Mouse (Mus musculus) adipocyte (in vitro differentiated cells): ENCODE measurements around the gene Aym1.
"Not testable (repeated sequence)": the region's sequence is repeated elsewhere in the genome, so short reads cannot be mapped to it uniquely, and the experiment has no call there.

ENCODE experiments used
- DNase-seq: peaks from one replicate; pipeline ENCODE4 v3.0.0-alpha.2; 2016; ENCODE audit warnings: low spot score

Gene Aym1

DNA sequence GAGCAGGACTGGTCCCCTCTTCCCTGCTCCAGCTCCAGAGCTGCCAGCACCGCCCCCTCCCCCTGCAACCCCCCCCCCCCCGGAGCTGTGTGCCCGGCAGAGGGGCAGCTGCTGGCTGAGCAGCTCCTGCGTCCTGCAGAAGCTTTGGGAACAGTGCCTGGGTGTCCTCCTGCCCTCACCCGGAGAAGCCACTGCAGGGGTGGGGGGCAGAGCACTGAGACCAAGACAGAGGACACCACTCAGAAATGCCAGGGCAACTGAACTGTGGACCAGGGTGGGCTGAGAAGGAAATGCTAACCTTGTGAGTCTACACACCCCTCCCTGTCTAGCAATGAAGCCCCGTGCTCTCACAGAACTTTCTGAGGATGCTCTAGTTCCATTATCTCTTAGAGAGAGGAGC, at the start of gene Aym1:
Gene Aym1 (plus strand): TSS at position 109 of the 400 bp plus-strand sequence.
- no peak for DNase-seq

DNA sequence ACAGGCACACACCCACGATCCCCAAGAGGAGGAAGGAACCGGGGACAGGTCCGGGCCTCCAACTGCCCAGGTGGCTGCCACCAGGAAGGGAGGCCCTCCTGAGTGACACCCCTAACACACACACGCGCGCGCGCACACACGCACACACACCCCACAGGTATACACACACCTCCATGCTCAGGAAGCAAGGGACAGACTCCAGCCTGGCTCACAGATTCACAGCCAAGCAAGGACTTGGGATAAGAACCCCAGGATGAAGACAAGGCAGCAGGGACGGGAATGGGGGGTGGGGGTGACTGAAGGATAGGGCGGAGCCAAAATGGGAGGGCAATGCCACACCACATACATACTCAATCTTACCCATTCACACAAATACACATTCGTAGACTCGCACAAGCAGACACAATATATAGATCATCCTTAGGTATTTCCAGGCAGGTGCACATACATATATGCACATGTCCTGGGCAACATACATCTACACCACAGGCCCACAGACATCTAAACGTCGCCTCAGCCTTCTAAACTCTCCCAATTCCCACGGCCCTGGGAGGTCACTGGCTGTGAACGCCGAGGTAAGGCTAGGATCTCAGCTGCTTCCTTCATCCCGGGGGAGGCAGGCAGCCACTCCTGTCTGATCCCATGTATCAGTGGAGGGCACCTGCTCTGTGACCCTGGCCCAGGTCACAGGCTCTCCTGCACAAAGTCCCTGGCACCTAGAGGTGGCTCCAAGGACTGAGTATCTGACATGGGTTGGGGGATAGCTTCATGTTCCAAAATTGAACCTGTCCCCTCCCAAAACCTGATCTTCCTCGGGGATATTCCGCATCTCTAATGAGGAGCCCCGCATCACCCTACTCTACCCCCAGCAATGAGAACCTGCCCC, 47.4 kb upstream of the Aym1 start:
- no peak for DNase-seq

DNA sequence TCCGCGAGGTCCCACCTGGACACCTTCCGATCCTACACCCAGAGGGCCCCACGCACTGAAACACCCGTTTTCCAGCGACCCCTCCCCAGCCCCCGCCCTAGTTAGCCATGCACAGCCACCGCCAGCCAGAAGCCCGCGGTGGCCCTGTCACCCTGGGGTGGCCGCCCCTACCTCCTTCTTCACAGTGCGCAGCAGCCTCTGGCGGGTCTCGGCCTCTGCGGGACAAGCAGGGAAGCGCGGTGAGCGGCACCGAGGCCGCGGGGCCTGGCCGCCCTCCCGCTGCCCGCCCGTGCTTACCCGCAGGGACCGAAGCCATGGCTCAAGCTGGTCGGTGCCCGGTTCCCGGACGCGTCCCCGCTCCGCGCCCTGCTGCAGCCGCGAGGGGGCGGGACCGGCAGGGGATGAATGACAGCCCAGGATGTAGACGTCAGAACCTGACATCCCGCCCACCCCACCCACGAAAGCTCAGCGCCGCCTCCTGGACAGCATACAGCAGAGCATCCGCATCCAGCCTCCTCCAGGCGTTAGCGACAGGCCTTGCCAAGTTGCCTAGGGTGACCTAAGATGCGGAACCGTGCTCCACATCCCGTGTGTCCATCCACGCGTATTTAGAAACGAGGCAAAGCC, 46.6 kb upstream of the Aym1 start, which contains the start of gene Sgsm1:
Gene Sgsm1 (minus strand): TSS at position 410 of the 627 bp plus-strand sequence.
- no peak for DNase-seq

DNA sequence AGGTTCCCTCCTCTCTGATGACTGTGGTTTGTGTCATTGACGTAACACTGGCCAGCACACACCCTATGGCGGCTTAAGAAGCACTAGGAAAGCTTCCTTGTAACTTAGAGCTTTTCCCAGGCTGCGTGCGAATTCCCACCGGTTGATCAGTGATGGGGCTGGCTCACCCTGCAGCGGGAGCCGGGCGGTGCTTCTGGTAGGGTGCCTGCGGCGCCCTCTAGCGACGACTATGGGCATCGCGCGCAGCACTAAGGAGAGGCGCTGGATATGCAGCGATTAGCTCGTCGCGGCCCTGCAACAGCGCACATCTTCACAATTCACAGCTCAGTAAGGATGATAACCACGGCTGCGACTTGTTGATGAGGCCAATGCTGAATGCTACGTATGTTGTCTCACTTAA, 43.1 kb upstream of the Aym1 start:
- no peak for DNase-seq

DNA sequence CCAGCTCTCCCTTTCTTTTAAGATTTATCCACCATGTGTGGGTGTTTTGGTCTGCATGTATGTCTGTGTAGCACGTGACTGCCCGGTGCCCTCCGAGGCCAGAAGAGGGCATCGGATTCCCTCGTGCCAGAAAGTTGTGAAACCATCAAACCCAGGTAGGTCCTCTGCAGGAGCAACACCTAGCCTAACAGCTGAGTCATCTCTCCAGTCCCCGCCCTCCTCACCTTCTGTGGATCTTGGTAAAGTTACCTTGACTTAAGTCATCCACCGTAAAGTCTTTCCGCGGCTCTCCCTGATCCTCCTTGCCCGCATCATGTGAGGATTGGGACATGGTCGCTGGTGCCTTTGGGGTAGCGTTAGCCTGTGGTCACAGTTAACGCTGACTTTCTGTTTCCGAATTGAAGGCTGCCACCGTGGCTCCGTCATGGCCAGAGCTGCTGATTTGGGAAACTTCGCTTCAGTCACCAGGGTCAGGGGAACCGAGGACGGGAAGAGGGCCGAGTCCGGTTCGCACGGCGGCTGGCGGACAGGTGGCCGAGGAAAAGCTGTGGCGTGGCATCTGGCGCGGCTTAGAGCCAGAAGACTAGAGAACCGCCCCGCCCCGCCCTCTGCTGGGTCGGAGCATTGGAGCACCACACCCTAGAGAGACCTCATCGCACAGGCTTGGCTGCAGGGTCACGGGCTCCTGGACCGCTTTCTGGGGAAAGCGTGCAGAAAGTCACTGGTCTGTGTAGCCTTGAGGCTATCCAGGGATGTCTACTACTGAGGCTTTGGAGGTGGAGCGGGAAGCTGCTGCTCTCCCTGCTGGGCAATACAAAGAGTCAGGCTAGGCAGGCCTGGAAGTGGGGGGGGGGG, 33.1 kb upstream of the Aym1 start:
- DNase-seq, result no peak

DNA sequence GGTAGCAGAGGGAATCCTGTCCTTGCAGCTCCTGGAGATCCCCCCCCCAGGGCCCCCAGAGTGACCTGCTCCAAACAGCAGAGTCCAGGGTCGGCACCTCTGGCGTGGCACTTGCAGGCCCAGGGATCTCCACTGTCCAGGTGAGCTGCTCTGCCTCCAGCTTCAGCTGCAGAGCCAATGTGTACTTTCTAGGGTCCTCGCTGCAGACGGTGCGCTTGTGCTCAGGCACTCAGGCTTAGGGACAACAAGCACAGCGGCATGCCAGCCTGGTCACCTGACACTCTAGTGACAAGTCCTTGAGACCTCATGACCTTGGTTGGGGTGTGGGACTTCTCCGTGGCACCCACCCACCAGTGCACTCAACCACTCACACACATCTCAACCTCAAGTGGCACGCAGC, 27.6 kb upstream of the Aym1 start:
- DNase-seq, result no peak

DNA sequence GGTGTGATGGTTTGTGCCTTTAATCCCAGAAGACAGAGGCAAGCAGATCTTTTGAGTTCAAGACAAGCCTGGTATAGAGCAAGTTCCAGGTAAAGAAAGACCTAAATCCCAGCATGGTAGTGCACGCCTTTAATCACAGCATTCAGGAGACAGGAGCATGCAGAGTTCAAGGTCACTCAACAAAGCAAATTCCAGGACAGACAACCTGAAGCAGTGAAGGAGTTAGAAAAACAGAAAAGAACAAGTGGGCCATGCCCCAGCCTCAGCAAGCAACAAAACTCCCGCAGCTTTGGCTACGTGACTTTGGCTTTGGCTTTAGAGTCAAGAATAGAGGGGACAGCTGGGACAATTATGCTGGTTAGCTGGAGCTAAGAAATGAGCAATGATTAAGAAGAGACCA, 26.9 kb upstream of the Aym1 start:
- DNase-seq, result no peak

DNA sequence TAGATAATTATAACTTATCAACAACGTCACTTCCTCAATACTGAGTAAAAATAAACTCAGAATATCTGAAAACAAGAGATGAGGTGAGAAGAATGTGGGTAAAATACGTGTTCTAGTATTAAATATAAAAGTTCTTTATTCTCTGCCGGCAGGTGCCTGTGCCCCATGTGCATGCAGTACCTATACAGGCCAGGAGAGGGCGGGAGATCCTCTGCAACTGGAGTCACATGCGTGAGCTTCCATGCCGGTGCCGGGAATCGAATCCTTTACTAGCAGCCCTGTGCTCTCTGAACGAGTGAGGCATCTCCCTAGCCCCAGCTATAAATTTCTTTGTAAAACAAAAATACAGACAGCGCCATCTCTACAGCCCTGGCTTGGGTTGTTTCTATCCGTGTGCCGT, 24.9 kb upstream of the Aym1 start:
- no peak for DNase-seq

DNA sequence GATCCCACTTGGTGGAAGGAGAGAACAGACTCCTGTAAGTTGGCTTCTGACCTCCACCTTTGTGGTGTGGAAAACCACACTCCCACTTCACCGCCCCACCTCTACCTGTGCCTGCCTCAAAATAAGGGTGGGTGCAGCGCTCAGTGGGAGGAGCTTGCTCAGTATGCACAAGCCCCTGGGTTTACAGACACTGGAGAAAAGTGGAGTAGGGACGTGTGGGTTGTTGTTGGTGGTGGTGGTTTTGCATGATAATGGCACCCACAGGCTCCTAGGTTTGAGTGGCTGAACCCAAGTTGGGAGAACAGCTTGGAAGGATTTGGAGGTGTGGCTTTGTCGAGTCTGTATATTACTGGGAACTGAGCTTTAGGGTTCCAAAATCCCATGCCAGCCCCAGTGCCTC, 24.2 kb upstream of the Aym1 start:
- no peak for DNase-seq

DNA sequence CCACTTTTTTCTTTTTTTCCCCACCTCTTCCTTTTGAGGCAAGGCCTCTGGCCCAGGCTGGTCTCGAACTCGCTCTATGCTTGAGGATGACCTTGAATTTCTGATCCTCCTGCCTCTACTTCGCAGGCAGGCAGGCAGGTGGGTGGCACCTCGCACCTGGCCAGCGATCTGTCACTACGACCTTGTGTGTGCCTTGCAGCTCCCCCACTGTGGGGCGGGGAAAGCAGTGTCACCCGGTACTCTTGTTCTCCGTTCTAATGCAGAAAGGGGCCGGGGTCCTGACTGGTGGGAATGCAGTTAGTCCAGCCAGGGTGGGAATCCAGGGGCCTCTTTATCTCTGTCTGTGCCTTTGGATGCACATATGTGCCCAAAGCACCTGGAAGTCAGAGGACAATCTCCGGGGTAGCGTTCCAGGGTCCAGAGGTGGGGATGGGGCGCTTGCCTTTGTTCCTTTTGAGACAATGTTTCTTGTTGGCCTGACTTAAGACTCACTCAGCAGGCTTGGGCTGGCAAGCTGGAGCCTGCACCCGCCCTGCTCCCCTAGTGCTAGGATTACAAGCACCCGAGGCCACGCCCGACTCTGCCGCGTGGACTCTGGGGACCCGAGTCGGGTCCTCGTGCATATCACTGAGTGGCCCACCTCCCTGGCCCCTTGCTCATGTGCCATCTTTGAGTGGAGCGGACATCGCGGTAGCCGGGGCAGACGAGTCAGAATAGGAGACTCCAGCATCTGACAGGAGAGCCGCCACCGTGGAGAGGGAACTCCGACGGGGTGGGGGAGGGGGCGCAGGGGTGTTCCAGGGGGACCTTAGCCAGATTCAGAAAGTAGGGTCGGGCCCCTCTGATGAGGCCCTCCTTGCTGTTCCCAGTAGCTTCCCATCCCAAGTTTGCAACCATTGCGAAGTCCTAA, 22.2 kb upstream of the Aym1 start:
- DNase-seq, result no peak

DNA sequence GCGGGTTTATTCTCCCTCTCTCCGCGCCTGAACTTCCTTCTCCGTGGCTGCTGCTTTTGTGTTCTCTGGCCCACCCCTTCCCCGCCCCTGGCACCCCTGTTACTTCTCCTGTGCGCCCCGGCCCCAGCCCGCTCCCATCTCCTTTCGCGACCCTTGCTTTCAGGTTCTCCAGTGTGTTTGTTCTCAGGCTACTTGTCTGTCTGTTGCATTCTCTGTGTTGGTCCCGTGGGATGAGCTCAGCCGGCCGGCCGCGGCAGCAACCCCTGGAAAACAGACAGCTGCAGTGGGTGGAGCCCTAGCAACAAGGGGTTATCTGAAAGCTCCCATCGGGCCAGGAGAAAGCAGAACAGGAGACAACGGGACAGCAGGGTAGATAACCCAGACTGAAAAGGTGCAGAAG, 21.4 kb upstream of the Aym1 start:
- no peak for DNase-seq

DNA sequence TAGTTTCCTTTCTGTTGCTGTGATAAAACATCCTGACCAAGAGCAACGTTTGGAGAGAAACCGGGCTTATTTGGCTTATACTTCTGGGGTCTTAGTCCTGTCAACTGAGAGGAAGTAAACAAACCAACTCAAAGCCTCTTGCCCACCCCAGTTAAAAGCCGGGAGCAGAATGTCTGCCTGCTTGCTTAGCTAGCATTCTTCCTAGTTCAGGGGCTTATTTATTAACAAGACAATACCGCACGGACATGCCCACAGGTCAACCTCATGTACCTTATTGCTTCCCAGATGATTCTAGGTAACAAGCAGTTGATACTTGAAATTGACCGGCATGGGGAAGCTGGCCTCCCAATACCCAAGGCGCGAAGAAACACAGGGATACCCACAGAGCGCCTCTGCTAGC, 20.8 kb upstream of the Aym1 start:
- DNase-seq, result no peak

DNA sequence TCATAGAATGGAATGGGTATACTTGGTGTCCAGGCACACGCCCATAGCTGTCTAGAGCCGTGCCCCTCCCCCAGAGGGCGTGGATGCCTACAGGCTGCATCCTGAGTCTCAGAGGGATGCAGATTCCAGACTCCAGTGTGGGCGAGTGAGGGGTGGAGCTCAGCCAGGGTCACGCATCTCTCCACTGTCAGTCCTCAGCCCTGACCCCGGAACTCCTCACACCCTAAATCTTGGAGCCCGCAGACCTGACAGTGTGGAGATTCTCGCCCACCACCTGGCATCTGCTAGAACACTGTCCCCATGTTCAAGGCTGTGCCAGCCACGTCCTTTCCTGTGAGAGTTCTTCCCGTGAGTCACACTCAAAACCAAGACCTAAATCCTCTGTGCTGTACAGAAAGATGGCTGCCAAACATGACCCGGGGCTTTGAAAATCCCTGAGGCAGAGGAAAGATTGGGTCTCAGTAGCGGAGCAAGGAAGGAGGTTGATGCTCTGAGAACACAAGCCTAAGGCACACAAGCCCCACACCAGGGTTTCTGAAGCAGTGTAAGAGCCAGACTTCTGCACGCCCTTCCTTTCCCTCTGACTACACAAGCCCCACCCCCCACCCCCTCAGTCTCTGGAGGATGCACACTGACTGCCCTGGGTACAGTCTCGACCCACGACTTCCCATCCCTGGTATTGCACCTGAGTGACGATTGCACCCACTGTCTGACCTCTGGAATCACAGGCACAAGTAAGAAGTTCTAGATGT, 12.3 kb upstream of the Aym1 start:
- DNase-seq, result no peak

DNA sequence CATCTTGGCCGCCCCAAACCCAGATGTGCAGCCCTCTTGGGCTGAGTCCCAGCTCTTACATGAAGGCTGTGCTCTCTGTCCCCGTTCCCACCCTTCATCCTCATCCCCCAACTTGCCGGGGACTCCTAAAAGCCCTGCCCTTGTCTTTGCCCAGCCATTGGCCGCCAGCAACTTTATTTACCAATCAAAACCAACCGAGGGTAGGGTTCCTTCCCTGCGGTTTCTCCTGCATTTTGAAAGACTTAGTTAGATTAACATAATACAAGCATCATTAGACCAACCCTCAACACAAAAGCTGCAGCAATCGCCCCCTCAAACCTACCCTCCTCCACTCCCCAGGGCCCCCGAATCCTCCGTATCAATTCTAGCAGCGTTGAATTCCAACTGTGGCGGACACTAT, 11.3 kb upstream of the Aym1 start:
- DNase-seq, result no peak

DNA sequence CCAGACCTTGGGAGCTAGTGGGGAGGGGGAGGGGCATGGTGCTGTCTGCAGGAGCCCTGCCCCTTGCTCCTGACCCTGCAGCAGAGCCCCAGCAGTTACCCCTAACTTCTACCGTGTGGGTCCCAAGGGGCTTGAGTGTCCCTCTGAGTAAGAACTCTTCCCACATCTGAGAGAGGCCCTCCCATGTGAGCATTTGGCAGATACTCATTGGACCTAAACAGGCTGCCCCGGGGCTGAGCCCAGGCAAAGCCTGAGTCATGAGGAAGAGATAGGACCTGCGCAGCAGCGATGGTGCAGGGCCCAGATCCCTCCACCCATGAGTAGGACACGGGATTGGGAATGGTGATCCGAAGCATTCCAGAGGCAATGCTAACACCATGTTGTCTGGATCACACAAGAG, 10.4 kb upstream of the Aym1 start:
- DNase-seq, result not testable (repeated sequence)

DNA sequence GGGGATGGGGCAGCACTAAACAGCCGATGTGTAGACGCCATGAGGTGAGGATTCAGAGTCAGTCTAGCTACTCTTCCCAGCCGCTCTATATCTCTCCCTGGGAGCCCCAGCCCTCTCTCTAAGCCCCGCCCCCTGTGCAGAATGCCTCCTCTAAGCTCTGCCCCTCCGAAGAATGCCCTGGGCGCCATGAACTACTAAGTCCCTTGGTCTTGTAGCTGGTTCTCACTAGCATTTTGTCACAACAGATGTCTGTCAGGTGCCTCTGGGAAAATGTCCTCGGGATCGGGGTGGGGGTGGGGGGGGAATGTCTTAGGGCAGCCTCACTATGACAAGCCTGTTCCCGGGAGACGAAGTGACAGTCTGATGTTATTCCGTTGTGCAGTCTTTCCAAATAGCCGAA, 9.5 kb upstream of the Aym1 start:
- no peak for DNase-seq

DNA sequence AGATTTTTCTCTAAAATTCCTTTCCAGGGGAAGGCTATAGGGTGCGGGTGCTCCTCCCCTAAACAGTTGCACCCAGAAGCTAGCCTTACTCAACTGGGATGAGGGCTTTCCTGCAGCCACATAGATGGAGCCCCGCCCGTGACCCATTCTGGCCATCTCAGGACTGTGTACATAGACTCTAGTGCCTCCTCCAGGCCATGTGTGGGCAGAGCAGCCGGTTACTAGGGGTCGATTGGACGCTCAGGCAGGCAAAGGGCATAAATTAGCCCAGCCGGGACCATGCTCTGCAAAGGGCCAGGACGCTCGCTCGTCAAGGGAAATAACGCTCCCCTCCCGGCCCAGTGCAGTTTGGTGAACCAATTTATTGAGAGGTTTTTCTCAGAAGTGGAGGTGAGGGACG, 8.5 kb upstream of the Aym1 start:
- no peak for DNase-seq

DNA sequence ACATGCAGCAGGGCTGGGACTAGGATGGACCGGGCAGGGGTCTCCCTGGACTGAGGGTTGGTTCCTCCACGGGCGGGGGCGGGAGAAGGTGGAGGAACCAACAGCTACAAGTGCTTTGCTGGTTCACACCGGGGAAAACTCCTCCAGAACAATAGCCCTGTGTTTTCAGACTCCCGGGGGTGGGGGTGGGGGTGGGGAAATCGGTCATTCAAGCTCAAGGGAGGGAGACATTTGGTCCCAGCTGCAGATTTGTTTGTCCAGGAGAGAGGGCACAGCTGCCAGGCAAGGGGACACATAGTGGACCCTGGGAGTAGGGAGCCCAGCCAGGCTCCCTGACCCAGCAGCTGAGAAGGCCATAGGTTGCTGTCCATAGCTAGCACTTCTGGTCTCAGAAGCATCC, 7.9 kb upstream of the Aym1 start:
- DNase-seq, result no peak

DNA sequence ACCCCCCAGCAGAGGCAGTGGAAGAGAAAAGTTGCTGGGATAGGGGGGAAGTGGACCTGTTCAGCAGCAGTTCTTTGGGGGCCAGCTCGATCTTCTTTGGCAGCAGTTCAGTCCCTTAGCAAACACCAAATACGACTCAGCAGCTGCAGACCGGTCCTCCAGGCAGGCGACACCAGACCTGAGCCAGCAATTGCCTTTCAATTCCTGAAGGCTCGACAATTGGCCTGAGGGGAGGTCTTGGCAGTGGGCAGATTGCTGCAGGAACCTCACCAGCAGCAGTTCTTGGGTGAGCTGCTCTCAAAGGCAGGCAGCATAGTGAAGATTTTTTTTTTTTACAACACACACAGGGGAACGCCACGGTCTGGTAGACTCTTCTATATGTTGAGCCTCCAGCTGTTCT, 7.3 kb upstream of the Aym1 start:
- DNase-seq, result no peak

DNA sequence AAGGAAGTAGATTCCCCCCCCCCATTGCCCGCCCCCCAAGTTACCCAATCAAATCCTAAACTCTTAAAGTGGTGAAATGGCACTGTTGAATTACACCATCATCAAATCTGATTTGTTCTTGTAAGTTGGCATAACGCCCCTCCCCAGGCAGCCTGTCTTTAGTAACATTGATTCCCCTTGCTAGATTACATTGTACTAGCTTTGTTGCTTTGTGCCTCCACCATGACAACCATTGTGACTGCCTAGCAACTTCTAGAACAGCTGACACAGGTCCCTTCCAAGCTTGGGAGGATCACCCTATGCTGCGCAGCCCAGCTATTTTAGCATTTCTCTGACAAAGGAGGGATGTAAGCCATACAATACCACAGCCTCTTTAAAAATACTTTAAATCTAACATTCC, 5.3 kb upstream of the Aym1 start:
- no peak for DNase-seq

DNA sequence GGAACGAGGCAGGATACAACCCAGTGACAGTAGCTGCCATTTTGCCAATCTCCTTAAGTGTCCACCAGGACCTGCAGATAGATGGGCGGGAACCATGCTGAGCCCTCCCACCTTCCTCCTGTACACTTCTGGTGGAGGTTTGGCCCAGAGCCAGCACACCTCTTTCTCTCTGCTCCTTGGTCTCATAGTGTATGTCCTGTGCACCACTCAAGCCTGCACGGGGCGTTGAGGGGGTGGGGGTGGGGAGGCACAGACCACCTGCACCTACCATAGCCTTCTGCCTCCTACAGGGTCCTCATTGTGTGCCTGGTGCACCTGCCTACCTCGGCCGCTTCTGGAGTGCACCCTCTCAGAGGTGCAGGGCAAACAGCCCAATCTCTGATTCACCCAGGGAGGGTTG, 4.5 kb upstream of the Aym1 start:
- DNase-seq, result no peak
